Mouse (Mus musculus) embryo, embryonic 10 days (tissue): Measurements from ENCODE around the gene Cct3.
"Not testable (repeated sequence)": the region's sequence is repeated elsewhere in the genome, so short reads cannot be mapped to it uniquely, and the experiment has no call there.

ENCODE experiments used
- DNase-seq: peaks from one replicate; pipeline ENCODE4 v3.0.0-alpha.2; 2015; ENCODE audit warnings: low spot score

Gene Cct3

DNA sequence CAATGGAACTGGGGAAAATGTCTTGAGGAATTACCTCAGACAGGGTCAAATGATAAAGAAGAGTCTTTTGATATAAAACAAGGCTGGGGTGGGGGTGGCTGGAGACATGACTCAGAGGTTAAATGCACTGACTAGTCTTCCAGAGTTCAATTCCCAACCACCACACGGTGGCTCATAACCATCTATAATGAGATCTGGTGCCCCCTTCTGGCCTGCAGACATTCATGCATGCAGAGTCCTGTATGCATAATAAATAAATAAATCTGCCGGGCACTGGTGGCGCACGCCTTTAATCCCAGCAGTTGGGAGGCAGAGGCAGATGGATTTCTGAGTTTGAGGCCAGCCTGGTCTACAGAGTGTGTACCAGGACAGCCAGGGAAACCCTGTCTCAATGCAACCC lies 4.9 kb upstream of the Cct3 start:
- DNase-seq, result peak; percentile 33

- DNase-seq, result not testable (repeated sequence)
Observed at GRCm38 (mm10) chr3:88295272-88295671, 1.6 kb upstream of the Cct3 start.

- DNase-seq, result no peak
Observed at GRCm38 (mm10) chr3:88296110-88296560, 781 bp upstream of the Cct3 start.

DNA sequence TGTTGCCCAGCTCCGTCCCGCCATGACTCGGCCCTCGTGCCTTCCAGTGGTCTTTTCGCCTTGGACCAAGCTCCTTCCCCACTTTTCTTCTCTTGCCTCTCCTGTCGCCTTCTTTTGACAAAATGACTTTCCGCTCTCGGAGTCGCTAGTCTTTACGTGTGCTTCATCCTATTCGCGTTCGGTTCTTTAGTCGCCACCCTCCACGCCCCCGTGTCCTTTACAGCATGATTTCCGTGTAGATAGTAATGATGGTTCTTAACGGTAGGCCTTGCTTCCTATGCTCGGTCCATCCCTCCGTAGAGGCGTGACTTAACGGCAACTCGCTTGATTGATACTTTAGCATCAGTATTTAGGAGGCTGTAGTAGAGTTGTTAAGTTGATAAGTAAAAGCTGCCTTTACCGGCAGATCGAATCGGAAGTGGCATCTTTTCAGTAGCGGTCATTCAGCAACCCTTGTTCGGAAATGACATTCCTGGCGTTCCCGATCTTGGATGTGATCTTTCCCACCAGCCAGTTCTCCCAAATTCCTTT lies 470 bp downstream of the Cct3 start:
- DNase-seq, result no peak

GRCm38 (mm10) chr3:88299172-88299571 lies 2.3 kb downstream of the Cct3 start:
- DNase-seq, result no peak

DNA sequence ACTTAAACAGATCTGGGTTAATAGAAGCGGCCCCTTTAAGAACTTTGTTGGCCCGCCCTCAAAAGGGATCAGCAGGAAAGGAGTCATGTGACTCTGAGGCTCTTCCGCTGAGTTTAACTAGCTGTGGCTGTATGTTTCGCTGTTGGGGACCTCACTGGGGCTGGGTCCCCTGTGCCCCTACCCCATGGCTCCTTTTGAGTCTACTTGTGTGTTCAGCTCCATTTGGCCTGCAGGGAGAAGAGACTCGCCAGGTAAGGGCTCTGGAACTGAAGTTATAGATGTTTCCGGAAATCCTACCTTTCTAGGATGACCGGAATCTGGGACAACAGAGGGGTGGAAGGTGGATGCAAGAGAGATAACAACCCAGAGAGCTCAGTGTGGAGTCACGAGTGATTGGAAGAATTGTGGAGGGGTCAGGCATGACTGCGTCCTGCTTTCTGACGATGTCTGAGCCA lies 28.1 kb downstream of the Cct3 start, which contains the start of gene Glmp:
Gene Glmp, plus strand, starts transcription at position 73 of the 455 bp plus-strand sequence.
- DNase-seq, result peak; percentile 82

GRCm38 (mm10) chr3:88328956-88329355 lies 32.0 kb downstream of the Cct3 start:
- DNase-seq, result no peak

GRCm38 (mm10) chr3:88331282-88331681 lies 34.4 kb downstream of the Cct3 start:
- peak; percentile 69 for DNase-seq

GRCm38 (mm10) chr3:88334029-88334658 lies 37.2 kb downstream of the Cct3 start:
- no peak for DNase-seq

DNA sequence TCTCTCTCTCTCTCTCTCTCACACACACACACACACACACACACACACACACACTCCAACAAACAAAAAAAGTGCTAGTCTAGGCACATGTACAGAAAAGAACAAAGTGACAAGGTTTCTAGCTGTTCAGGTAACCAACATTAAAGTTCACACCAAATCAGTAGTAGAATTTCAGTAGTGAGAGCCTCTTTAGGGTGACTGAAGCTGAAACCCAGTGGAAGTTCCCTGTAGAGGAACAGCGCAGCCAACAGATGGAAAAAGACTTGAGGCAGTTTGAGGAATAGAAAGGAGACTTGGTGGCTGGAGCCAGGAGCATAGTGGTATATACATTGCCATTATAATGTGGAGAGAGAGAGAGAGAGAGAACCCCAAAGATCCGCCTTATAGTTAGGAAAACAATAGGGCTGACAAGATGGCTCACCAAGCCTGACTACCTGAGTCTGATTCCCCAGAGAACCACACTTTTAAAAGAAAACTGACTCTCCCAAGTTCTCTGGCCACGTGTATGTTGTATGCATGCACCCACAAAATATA lies 38.1 kb downstream of the Cct3 start:
- DNase-seq, result peak; percentile 10

DNA sequence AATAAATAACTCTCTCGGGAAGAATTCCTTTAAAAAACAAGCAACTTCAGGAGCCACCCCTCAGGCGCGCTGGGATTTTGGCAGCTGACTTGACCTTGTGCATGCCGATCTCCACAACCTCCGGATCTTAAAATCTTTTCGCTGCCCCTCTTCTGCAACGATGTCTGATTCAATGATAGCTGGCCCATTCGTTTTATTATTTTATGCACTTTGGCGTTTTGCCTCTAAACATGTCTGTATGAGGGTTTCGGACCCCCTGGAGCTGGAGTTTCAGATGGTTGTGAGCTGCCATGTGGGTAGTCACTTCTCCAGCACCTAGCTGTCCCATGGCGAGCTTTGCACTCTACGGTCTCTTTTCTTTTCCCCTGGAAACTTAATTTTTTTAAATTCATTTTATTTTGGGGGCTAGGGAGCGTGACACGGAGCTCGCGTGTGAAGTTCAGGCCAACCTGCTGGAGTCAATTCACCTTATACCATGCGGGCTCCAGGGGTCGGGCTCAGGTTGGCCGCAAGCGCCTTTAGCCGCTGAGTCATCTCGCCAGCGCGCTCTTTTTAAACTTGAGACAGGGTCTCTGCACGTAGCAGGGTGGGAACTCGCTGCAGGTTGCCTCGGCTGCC lies 38.6 kb downstream of the Cct3 start:
- DNase-seq, result no peak

DNA sequence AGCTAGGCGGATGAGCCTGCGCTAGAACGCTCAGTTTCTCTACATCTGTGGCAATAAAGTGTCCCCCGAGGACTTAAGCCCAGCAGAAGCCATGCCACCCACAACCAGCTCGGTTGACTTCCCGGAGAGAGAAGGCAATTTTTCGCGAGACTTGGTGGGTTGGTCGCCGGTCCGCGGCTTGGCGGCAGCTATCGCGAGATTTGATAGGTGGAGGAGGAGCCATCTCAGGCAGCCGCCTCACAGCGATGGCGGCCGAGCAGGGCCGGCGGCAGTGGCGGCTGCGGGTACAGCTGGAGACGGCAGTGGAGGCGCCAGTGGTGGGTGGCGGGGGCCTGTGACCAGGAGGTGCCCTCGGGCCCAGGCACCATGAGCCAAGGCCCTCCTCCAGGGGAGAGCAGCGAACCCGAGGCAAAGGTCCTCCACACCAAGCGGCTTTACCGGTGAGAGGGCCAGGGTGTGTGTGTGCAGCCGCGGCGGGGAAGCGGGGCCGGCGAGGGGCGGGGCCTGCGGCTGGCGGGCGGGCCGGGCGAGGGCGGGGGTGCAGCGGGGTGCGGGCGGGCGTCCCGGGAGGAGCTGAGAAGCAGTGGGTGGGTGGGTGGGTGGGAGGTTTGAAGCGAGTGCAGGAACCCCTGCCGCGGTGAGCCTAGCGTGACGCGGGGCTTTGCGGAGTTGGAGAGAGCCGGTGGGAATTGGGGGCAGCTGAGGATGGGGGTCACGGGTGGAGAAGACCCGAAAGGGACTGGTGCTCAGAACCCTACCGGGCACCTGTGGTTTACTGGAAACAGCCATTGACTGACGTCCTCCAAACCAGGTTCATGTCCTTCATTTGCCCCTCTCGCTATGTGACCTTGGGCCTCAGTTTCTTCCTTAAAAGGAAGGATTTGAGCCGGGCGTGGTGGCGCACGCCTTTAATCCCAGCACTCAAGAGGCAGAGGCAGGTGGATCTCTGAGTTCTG lies 39.4 kb downstream of the Cct3 start, which contains the start of the genes Tmem79 and Smg5:
Gene Tmem79, minus strand, starts transcription at position 91 of the 956 bp plus-strand sequence.
Gene Smg5, plus strand, starts transcription at position 203 of the 956 bp plus-strand sequence.
- DNase-seq, result peak; percentile 98

DNA sequence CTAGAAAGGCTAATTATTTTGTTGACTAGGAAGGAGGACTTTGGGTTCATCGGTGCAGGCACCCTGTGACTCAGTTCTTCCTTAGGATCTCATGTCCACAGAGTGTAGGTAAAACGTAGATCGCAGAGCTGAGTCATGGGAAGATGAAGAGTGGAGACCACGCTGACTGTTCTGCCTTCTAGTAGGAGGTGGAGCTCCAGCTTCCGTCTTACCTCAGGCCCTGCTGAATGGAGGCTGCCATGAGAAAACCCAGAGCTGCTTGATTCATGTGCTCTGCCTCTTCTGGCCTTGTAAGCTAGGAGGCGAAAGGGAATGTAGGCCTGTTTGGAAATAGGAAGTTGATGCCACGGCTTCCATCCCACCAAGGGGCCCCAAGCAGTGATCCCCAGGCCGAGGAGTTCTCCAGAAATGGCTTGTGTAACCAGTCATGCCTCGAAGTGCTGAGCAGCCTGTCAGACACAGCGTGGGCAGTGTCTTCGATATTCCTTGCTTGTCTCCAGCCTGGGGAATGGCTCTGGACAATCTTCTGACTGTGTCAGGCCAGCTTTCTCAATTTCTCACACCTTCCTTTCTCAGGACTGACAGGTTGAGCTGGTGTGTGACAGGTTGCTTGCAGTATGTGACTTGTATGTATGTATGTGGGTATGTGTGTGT lies 40.6 kb downstream of the Cct3 start:
- peak; percentile 19 for DNase-seq

GRCm38 (mm10) chr3:88338316-88338715 lies 41.4 kb downstream of the Cct3 start:
- no peak for DNase-seq

- DNase-seq, result no peak
Observed at GRCm38 (mm10) chr3:88339006-88339405, 42.1 kb downstream of the Cct3 start.

DNA sequence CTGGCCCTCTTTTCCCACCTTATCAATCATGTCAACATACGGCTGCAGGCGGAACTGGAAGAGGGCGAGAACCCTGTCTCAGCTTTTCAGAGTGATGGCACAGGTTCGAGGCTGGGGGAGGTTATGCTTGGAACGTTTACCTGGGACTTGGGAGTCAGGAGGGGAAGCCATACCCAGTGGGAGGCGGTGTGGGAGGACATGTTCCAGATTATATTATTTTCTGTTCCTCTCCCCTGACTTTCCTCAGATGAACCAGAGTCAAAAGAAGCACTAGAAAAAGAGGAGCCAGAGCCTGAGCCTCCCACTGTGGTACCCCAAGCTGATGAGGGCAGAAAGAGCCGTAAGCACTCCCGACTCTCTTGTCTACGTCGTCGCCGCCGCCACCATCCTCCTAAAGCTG lies 53.8 kb downstream of the Cct3 start:
- DNase-seq, result no peak

- no peak for DNase-seq
Observed at GRCm38 (mm10) chr3:88352907-88353306, 56.0 kb downstream of the Cct3 start.

DNA sequence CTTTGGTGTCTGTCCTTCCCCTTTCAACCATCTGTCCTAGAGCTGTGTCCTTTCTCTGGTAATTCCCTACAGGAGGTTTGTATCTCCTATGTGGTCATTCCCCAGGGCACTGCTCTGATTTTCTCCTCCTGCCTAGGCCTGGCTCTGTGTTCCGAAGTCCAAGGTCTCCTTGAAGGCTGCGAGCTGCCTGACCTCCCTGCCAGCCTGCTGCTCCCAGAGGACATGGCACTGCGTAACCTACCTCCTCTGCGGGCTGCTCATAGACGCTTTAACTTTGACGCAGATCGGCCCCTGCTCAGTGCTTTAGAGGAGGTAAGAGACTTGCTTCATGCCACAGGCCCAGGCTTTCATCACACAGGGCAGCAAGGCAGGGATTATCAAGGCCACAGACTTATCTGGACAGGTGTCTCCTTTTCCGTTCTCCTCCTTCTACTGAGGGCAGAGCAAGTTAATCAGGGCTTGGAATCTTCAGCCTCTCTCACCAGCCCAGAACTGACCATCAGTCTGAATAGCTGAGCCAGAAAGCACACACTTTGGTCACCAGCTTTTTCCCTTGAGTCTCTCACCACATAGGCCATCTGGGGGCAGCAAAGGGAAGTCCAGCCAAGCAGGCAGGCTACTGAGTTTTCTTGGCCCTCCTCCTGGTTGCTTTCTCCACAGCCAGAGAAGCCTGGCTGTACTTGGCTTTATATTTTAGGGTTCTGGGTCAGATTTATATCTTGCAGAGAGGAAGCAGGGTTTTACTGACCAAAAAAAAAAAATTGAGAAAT lies 57.7 kb downstream of the Cct3 start:
- DNase-seq, result peak; percentile 24

GRCm38 (mm10) chr3:88359584-88359983 lies 62.7 kb downstream of the Cct3 start:
- no peak for DNase-seq

- no peak for DNase-seq
Observed at GRCm38 (mm10) chr3:88359989-88360388, 63.1 kb downstream of the Cct3 start.
